Mouse (Mus musculus) mouse embryonic stem cell (cell line): ENCODE results near the gene Pramel7.
"Not testable (repeated sequence)": the region's sequence is repeated elsewhere in the genome, so short reads cannot be mapped to it uniquely, and the experiment has no call there.

Experiments
- in situ Hi-C, 2 experiments: fragments of 300-500 bp; cut with MboI; formaldehyde crosslinking; loops; 1 replicate in 1 of 2; 3 replicates in 1 of 2; pipeline ENCODE4 v1.14.3; 2019 to 2020; ENCODE audit warnings: low sequenced_read_pairs in 2 of 2, low pct_unique_long_range_greater_than_20kb in 1 of 2, mixed read lengths in 1 of 2; ENCODE audit not compliant: unreplicated experiment in 1 of 2

Gene Pramel7

GRCm38 (mm10) chr2:87496993-87497392 lies at the start of gene Pramel7:
Gene Pramel7, minus strand, starts transcription at chr2:87497093.
- in situ Hi-C loops = not testable (repeated sequence)

GRCm38 (mm10) chr2:87545442-87545841 lies 48.5 kb upstream of the Pramel7 start, which contains the start of gene Olfr1128:
Gene Olfr1128, minus strand, starts transcription at chr2:87545542.
- in situ Hi-C loops = no loop called here

- in situ Hi-C loops = no loop called here
These were observed 37.9 kb upstream of the Pramel7 start for GRCm38 (mm10) chr2:87534826-87535225.

- in situ Hi-C loops = no loop called here
These were observed 34.6 kb upstream of the Pramel7 start, which contains the start of gene Olfr153 for GRCm38 (mm10) chr2:87531496-87531895. Gene Olfr153, plus strand, starts transcription at chr2:87531796.

- in situ Hi-C loops = not testable (repeated sequence)
These were observed 29.2 kb upstream of the Pramel7 start for GRCm38 (mm10) chr2:87525899-87526616.

GRCm38 (mm10) chr2:87520651-87521050 lies 23.8 kb upstream of the Pramel7 start:
- in situ Hi-C loops = no loop called here

- in situ Hi-C loops = loop anchor here in 1 of 2 experiments (5.0 kb wide), 1 partner anchor 34 kb away; no protein-coding TSS in a partner anchor
These were observed 19.7 kb upstream of the Pramel7 start for GRCm38 (mm10) chr2:87516581-87516980.

GRCm38 (mm10) chr2:87515457-87516060 lies 18.7 kb upstream of the Pramel7 start:
- in situ Hi-C loops = loop anchor here in 1 of 2 experiments (5.0 kb wide), 1 partner anchor 33 kb away; no protein-coding TSS in a partner anchor

- in situ Hi-C loops = loop anchor here in 1 of 2 experiments (5.0 kb wide), 1 partner anchor 33 kb away; no protein-coding TSS in a partner anchor
These were observed 18.2 kb upstream of the Pramel7 start for GRCm38 (mm10) chr2:87515046-87515445.

GRCm38 (mm10) chr2:87506265-87506664 lies 9.4 kb upstream of the Pramel7 start, which contains the start of gene Pramel6:
Gene Pramel6, plus strand, starts transcription at chr2:87506565.
- in situ Hi-C loops = no loop called here

- in situ Hi-C loops = loop anchor here in 1 of 2 experiments (5.0 kb wide), 1 partner anchor 35 kb away; no protein-coding TSS in a partner anchor
These were observed 14.6 kb downstream of the Pramel7 start for GRCm38 (mm10) chr2:87482276-87482675.

GRCm38 (mm10) chr2:87481158-87481557 lies 15.7 kb downstream of the Pramel7 start:
- in situ Hi-C loops = loop anchor here in 1 of 2 experiments (5.0 kb wide), 1 partner anchor 36 kb away; no protein-coding TSS in a partner anchor

GRCm38 (mm10) chr2:87480207-87480606 lies 16.7 kb downstream of the Pramel7 start:
- in situ Hi-C loops = loop anchor here in 1 of 2 experiments (5.0 kb wide), 1 partner anchor 37 kb away; no protein-coding TSS in a partner anchor

- in situ Hi-C loops = no loop called here
These were observed 35.1 kb downstream of the Pramel7 start for GRCm38 (mm10) chr2:87461769-87462168.

GRCm38 (mm10) chr2:87453662-87454061 lies 43.2 kb downstream of the Pramel7 start, which contains the start of gene Olfr1126:
Gene Olfr1126, plus strand, starts transcription at chr2:87453962.
- in situ Hi-C loops = no loop called here
